Mouse (Mus musculus) liver, embryonic 15.5 days (tissue): ENCODE results near the gene Calhm4. TPM values are rescaled to one million over a fixed set of nuclear protein-coding genes. Genes with fewer than 3 reads are reported as not detected.

Experiments
- polyA plus RNA-seq: library from polyadenylated mRNA; unstranded; fragments of >200 nt; fragmentation: Nextera tagmentation; extraction: Ambion mirVana; gene quantifications from 2 replicates; pipeline ENCODE4 v1.2.1, GENCODE M21; 2015

The Calhm4 gene
- polyA plus RNA-seq, 1 experiment from 2014 or later = not detected

Other genes with a start within 250 kb of the Calhm4 start
- gene Sult3a1, start 186.6 kb downstream of the Calhm4 start, polyA plus RNA-seq = not detected in 2 replicates
- gene Rsph4a, start 139.2 kb downstream of the Calhm4 start, polyA plus RNA-seq = not detected in 2 replicates
- gene Zup1, start 93.0 kb downstream of the Calhm4 start, polyA plus RNA-seq = 7.6 and 7.7 TPM in 2 replicates
- 31.0 and 33.4 TPM in 2 replicates for gene Rwdd1, start 24.7 kb downstream of the Calhm4 start, polyA plus RNA-seq
- not detected in 2 replicates for gene Trappc3l, start 6.7 kb downstream of the Calhm4 start, polyA plus RNA-seq
- 0.02 and 0.05 TPM in 2 replicates for gene Calhm5, start 52.2 kb upstream of the Calhm4 start, polyA plus RNA-seq
- 1.8 and 2.1 TPM in 2 replicates for gene Calhm6, start 83.7 kb upstream of the Calhm4 start, polyA plus RNA-seq
- 6.1 and 6.6 TPM in 2 replicates for gene Dse, start 163.4 kb upstream of the Calhm4 start, polyA plus RNA-seq
- gene Tspyl1, start 237.9 kb upstream of the Calhm4 start, polyA plus RNA-seq = 26.2 and 27.2 TPM in 2 replicates